Mouse (Mus musculus) left cerebral cortex, adult 11 months (tissue): Measurements from ENCODE around the gene Vasp.

Source experiments
- DNase-seq: peaks from one replicate; pipeline ENCODE4 v3.0.0; 2022; ENCODE audit warnings: low spot score

The Vasp gene

GRCm38 (mm10) chr7:19236411-19236810, 35.2 kb downstream of the Vasp start:
- DNase-seq = no peak

GRCm38 (mm10) chr7:19235092-19235671, 36.4 kb downstream of the Vasp start:
- DNase-seq = no peak

- DNase-seq = no peak
Observed at GRCm38 (mm10) chr7:19234652-19235051, 37.0 kb downstream of the Vasp start.

GRCm38 (mm10) chr7:19231849-19232248, 39.8 kb downstream of the Vasp start:
- DNase-seq = no peak

- no peak for DNase-seq
Observed at GRCm38 (mm10) chr7:19230899-19231298, 40.7 kb downstream of the Vasp start.

GRCm38 (mm10) chr7:19230041-19230580, 41.5 kb downstream of the Vasp start:
- DNase-seq = no peak

- no peak for DNase-seq
Observed at GRCm38 (mm10) chr7:19229404-19229803, 42.2 kb downstream of the Vasp start.

- DNase-seq = no peak
Observed at GRCm38 (mm10) chr7:19228793-19229148, 42.8 kb downstream of the Vasp start.

GRCm38 (mm10) chr7:19227883-19228792, 43.5 kb downstream of the Vasp start, which contains the start of gene Opa3:
Gene Opa3, plus strand, starts transcription at chr7:19228334.
- peak; percentile 99 for DNase-seq

GRCm38 (mm10) chr7:19226817-19227797, 44.5 kb downstream of the Vasp start:
- DNase-seq = peak; percentile 28

- no peak for DNase-seq
Observed at GRCm38 (mm10) chr7:19224933-19225332, 46.7 kb downstream of the Vasp start.

- no peak for DNase-seq
Observed at GRCm38 (mm10) chr7:19222875-19223274, 48.7 kb downstream of the Vasp start.

GRCm38 (mm10) chr7:19222189-19222588, 49.4 kb downstream of the Vasp start:
- no peak for DNase-seq

- DNase-seq = no peak
Observed at GRCm38 (mm10) chr7:19220061-19220460, 51.6 kb downstream of the Vasp start.

GRCm38 (mm10) chr7:19217944-19218343, 53.7 kb downstream of the Vasp start:
- DNase-seq = no peak

GRCm38 (mm10) chr7:19217492-19217891, 54.1 kb downstream of the Vasp start:
- DNase-seq = no peak

- DNase-seq = no peak
Observed at GRCm38 (mm10) chr7:19214940-19215339, 56.7 kb downstream of the Vasp start.

GRCm38 (mm10) chr7:19214369-19214768, 57.2 kb downstream of the Vasp start:
- no peak for DNase-seq

- no peak for DNase-seq
Observed at GRCm38 (mm10) chr7:19213385-19213784, 58.2 kb downstream of the Vasp start.

- DNase-seq = no peak
Observed at GRCm38 (mm10) chr7:19211996-19212755, 59.4 kb downstream of the Vasp start, which contains the start of gene Gpr4. Gene Gpr4, plus strand, starts transcription at chr7:19212538.

- DNase-seq = no peak
Observed at GRCm38 (mm10) chr7:19211041-19211675, 60.5 kb downstream of the Vasp start.
